ENCODE assay signal across 28 mouse cellular contexts in genomic region chr4:93220747-93221146, GRCm38 (mm10).
DNase-seq lines count a peak whose midpoint lies in the region; ATAC-seq lines count a peak whose summit lies in the region.
"Had no signal": no experiment of that assay in that cellular context is flagged by ENCODE, and none has a peak within 500 bp of the region (broad histone marks: within the 10 kb centered on the region; RNA-seq: fewer than 3 reads in every experiment).

No protein-coding gene starts in this region.

- no peak overlapping the region for H3K4me3 ChIP-seq in embryonic facial prominence, embryonic 11.5 days (ENCODE audit: low read depth, low read length)
- no peak overlapping the region for H3K4me3 ChIP-seq in embryonic facial prominence, embryonic 10.5 days
- H3K4me3 ChIP-seq in midbrain, embryonic 13.5 days (replicated peaks) = no peak overlapping the region
- H3K4me3 ChIP-seq in midbrain, embryonic 11.5 days (ENCODE audit: low read depth, low read length) = no peak overlapping the region
- H3K4me3 ChIP-seq: embryonic facial prominence, embryonic 15.5 days; heart, embryonic 10.5 days; heart, embryonic 15.5 days; kidney, embryonic 15.5 days; limb, embryonic 12.5 days; liver, embryonic 15.5 days; lung, embryonic 15.5 days had no signal

- H3K27ac ChIP-seq in embryonic facial prominence, embryonic 11.5 days (replicated peaks; ENCODE audit: low read depth, low read length) = no peak overlapping the region
- H3K27ac ChIP-seq in embryonic facial prominence, embryonic 10.5 days (replicated peaks) = no peak overlapping the region
- no peak overlapping the region for H3K27ac ChIP-seq in midbrain, embryonic 13.5 days
- no peak overlapping the region for H3K27ac ChIP-seq in midbrain, embryonic 11.5 days (ENCODE audit: low read depth, low read length)
- H3K27ac ChIP-seq: embryonic facial prominence, embryonic 15.5 days; heart, embryonic 10.5 days; heart, embryonic 15.5 days; kidney, embryonic 15.5 days; limb, embryonic 12.5 days; liver, embryonic 15.5 days; lung, embryonic 15.5 days had no signal

- ATAC-seq in embryonic facial prominence, embryonic 11.5 days (replicated peaks; ENCODE audit: insufficient number of reproducible peaks, low FRiP score, low TSS enrichment, low read depth) = no peak
- ATAC-seq in midbrain, embryonic 13.5 days = peak; percentile 73
- ATAC-seq in midbrain, embryonic 11.5 days (ENCODE audit: low FRiP score) = no peak
- ATAC-seq: forebrain, embryonic 16.5 days; hindbrain, embryonic 16.5 days had no signal

- no peak overlapping the region for H3K9ac ChIP-seq in embryonic facial prominence, embryonic 11.5 days (replicated peaks; ENCODE audit: low read length)
- no peak overlapping the region for H3K9ac ChIP-seq in midbrain, embryonic 13.5 days (replicated peaks)
- H3K9ac ChIP-seq in midbrain, embryonic 11.5 days (ENCODE audit: low read length) = no peak overlapping the region
- H3K9ac ChIP-seq: embryonic facial prominence, embryonic 15.5 days; heart, embryonic 15.5 days; kidney, embryonic 15.5 days; limb, embryonic 12.5 days; liver, embryonic 15.5 days; lung, embryonic 15.5 days had no signal

- no peaks in the 10 kb centered on the region for H3K4me1 ChIP-seq in embryonic facial prominence, embryonic 11.5 days (ENCODE audit: control insufficient read depth, insufficient read depth, low read length)
- no peaks in the 10 kb centered on the region for H3K4me1 ChIP-seq in embryonic facial prominence, embryonic 10.5 days
- H3K4me1 ChIP-seq in midbrain, embryonic 13.5 days (replicated peaks) = 0 out of 2 replicates have a peak, but pooled peaks cover 3% of the 10 kb centered on the region
- H3K4me1 ChIP-seq in midbrain, embryonic 11.5 days (ENCODE audit: control insufficient read depth, insufficient read depth, low read length) = no peaks in the 10 kb centered on the region
- H3K4me1 ChIP-seq: embryonic facial prominence, embryonic 15.5 days; heart, embryonic 10.5 days; heart, embryonic 15.5 days; kidney, embryonic 15.5 days; limb, embryonic 12.5 days; liver, embryonic 15.5 days; lung, embryonic 15.5 days had no signal

- peak; percentile 21 for DNase-seq in embryonic facial prominence, embryonic 11.5 days (ENCODE audit: low spot score)
- DNase-seq in embryonic facial prominence, embryonic 10.5 days (ENCODE audit: low spot score) = no peak
- no peak for DNase-seq in midbrain, embryonic 11.5 days (ENCODE audit: low spot score, missing footprints)
- DNase-seq in mesoderm, embryonic 11.5 days (ENCODE audit: low read depth, low spot score) = peak; percentile 20
- no peak for DNase-seq in heart, adult 8-10 months (ENCODE audit: low spot score)
- DNase-seq in frontal cortex, postnatal 25 days (ENCODE audit: low spot score in 2 of 2) = no peak
- DNase-seq: adrenal gland, adult 8-10 months; cerebellum, adult 11-12 months; cerebellum, postnatal 10 days; gastrocnemius, postnatal 10 days; kidney, adult 18-20 months; kidney, postnatal 25 days; lung, postnatal 36 days; right cerebral cortex, adult 18-20 months; right cerebral cortex, postnatal 4 days; thymus, adult 2 months; thymus, postnatal 36 days had no signal

- 58% methylated on average over 4 of the region's 4 CpGs for WGBS in embryonic facial prominence, embryonic 11.5 days
- 65% methylated on average over 4 of the region's 4 CpGs for whole genome bisulfite sequencing in embryonic facial prominence, embryonic 10.5 days
- 26% methylated on average over 4 of the region's 4 CpGs for WGBS in midbrain, embryonic 13.5 days
- WGBS in midbrain, embryonic 11.5 days = 43% methylated on average over 4 of the region's 4 CpGs

- no peaks in the 10 kb centered on the region for H3K9me3 ChIP-seq in embryonic facial prominence, embryonic 11.5 days (replicated peaks; ENCODE audit: control insufficient read depth, low read length)
- no peaks in the 10 kb centered on the region for H3K9me3 ChIP-seq in embryonic facial prominence, embryonic 10.5 days
- no peaks in the 10 kb centered on the region for H3K9me3 ChIP-seq in midbrain, embryonic 13.5 days
- no peaks in the 10 kb centered on the region for H3K9me3 ChIP-seq in midbrain, embryonic 11.5 days (ENCODE audit: control insufficient read depth, low read length)
- H3K9me3 ChIP-seq: embryonic facial prominence, embryonic 15.5 days; G1E; heart, embryonic 10.5 days; heart, embryonic 15.5 days; kidney, embryonic 15.5 days; limb, embryonic 12.5 days; liver, embryonic 15.5 days; lung, embryonic 15.5 days had no signal

- H3K36me3 ChIP-seq in embryonic facial prominence, embryonic 11.5 days (replicated peaks; ENCODE audit: control insufficient read depth, insufficient read depth, low read depth, low read length) = no peaks in the 10 kb centered on the region
- no peaks in the 10 kb centered on the region for H3K36me3 ChIP-seq in embryonic facial prominence, embryonic 10.5 days (replicated peaks)
- H3K36me3 ChIP-seq in midbrain, embryonic 13.5 days = no peaks in the 10 kb centered on the region
- H3K36me3 ChIP-seq in midbrain, embryonic 11.5 days (ENCODE audit: control insufficient read depth, insufficient read depth, low read length) = no peaks in the 10 kb centered on the region
- H3K36me3 ChIP-seq: embryonic facial prominence, embryonic 15.5 days; G1E; heart, embryonic 10.5 days; heart, embryonic 15.5 days; kidney, embryonic 15.5 days; limb, embryonic 12.5 days; liver, embryonic 15.5 days; lung, embryonic 15.5 days had no signal

- H3K27me3 ChIP-seq in embryonic facial prominence, embryonic 11.5 days (ENCODE audit: control insufficient read depth, insufficient read depth, low read length) = no peaks in the 10 kb centered on the region
- no peaks in the 10 kb centered on the region for H3K27me3 ChIP-seq in embryonic facial prominence, embryonic 10.5 days (replicated peaks; ENCODE audit: low read depth, poor library complexity, severe bottlenecking)
- no peaks in the 10 kb centered on the region for H3K27me3 ChIP-seq in midbrain, embryonic 13.5 days
- no peaks in the 10 kb centered on the region for H3K27me3 ChIP-seq in midbrain, embryonic 11.5 days (ENCODE audit: control insufficient read depth, insufficient read depth, low read length)
- H3K27me3 ChIP-seq: embryonic facial prominence, embryonic 15.5 days; heart, embryonic 15.5 days; kidney, embryonic 15.5 days; limb, embryonic 12.5 days; liver, embryonic 15.5 days; lung, embryonic 15.5 days had no signal

- H3K4me2 ChIP-seq in embryonic facial prominence, embryonic 11.5 days (ENCODE audit: low read depth, low read length) = no peak overlapping the region
- H3K4me2 ChIP-seq in midbrain, embryonic 13.5 days (replicated peaks) = no peak overlapping the region
- no peak overlapping the region for H3K4me2 ChIP-seq in midbrain, embryonic 11.5 days
- H3K4me2 ChIP-seq: embryonic facial prominence, embryonic 15.5 days; heart, embryonic 15.5 days; kidney, embryonic 15.5 days; limb, embryonic 12.5 days; liver, embryonic 15.5 days; lung, embryonic 15.5 days had no signal

Comparison
In these comparisons a context has a peak if more than half of its experiments do, and no peak if none do; other contexts are left out.
1. DNase-seq: peak in embryonic facial prominence, embryonic 11.5 days (single experiment) and mesoderm, embryonic 11.5 days (single experiment); none in embryonic facial prominence, embryonic 10.5 days (single experiment), midbrain, embryonic 11.5 days (single experiment), heart, adult 8-10 months (single experiment) and frontal cortex, postnatal 25 days (0 of 2).